ENCODE assay signal across 30 mouse cellular contexts in the genomic region with DNA sequence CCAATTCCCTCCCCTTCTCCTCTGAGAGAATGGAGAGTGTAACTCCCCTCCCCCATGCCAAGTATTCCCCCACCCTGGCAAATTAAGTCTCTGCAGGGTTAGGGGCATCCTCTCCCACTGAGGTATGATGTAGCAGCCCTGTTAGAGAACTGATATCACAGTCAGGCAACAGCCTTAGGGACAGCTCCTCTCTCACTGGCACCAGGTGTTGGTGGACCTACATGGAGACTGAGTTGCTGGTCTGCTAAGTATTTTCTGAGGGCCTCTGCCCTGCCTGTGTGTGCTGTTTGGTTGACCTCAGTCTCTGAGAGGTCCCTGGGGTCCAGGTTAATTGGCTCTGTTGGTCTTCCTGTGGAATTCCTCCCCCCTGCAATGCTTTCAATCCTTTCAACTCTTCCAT.
DNase-seq lines count a peak whose midpoint lies in the region; ATAC-seq and TF ChIP-seq lines count a peak whose summit lies in the region.
"Had no signal": no experiment of that assay in that cellular context is flagged by ENCODE, and none has a peak within 500 bp of the region (broad histone marks: within the 10 kb centered on the region; RNA-seq: fewer than 3 reads in every experiment).

No protein-coding gene starts in this region.

- H3K36me3 ChIP-seq in forebrain, embryonic 14.5 days (ENCODE audit: control insufficient read depth, insufficient read depth, low read length): no peaks in the 10 kb centered on the region
- no peaks in the 10 kb centered on the region for H3K36me3 ChIP-seq in forebrain, embryonic 15.5 days
- no peaks in the 10 kb centered on the region for H3K36me3 ChIP-seq in midbrain, embryonic 11.5 days (ENCODE audit: control insufficient read depth, insufficient read depth, low read length)
- H3K36me3 ChIP-seq in midbrain, postnatal 0 days (ENCODE audit: insufficient read depth, low read length): no peaks in the 10 kb centered on the region
- H3K36me3 ChIP-seq in embryonic facial prominence, embryonic 14.5 days (ENCODE audit: control insufficient read depth, insufficient read depth, low read length): no peaks in the 10 kb centered on the region
- no peaks in the 10 kb centered on the region for H3K36me3 ChIP-seq in midbrain, embryonic 14.5 days (ENCODE audit: control insufficient read depth, insufficient read depth, low read length)
- H3K36me3 ChIP-seq: heart, embryonic 12.5 days; hindbrain, embryonic 15.5 days; intestine, embryonic 15.5 days; limb, embryonic 13.5 days; lung, embryonic 15.5 days had no signal

- no peak overlapping the region for H3K27ac ChIP-seq in forebrain, embryonic 14.5 days (ENCODE audit: low read depth, low read length)
- no peak overlapping the region for H3K27ac ChIP-seq in forebrain, embryonic 15.5 days (replicated peaks)
- H3K27ac ChIP-seq in midbrain, embryonic 11.5 days (ENCODE audit: low read depth, low read length): no peak overlapping the region
- no peak overlapping the region for H3K27ac ChIP-seq in midbrain, postnatal 0 days (ENCODE audit: low read depth, low read length)
- no peak overlapping the region for H3K27ac ChIP-seq in embryonic facial prominence, embryonic 14.5 days (replicated peaks; ENCODE audit: low read depth, low read length)
- no peak overlapping the region for H3K27ac ChIP-seq in midbrain, embryonic 14.5 days (replicated peaks; ENCODE audit: low read depth, low read length)
- H3K27ac ChIP-seq: gastrocnemius, adult 2 months; heart, adult 2 months; hindbrain, embryonic 15.5 days; intestine, embryonic 15.5 days; kidney, postnatal 0 days; limb, embryonic 13.5 days; lung, embryonic 15.5 days; stomach, postnatal 0 days had no signal

- no peak for DNase-seq in forebrain, embryonic 14.5 days (ENCODE audit: low spot score)
- DNase-seq in midbrain, embryonic 11.5 days (ENCODE audit: low spot score, missing footprints): no peak
- no peak for DNase-seq in midbrain, postnatal 0 days (ENCODE audit: low spot score)
- DNase-seq in embryonic facial prominence, embryonic 14.5 days (ENCODE audit: low spot score): no peak
- DNase-seq in midbrain, embryonic 14.5 days: no peak
- no peak for DNase-seq in left cerebral cortex, postnatal 36 days (ENCODE audit: low spot score in 2 of 2)
- DNase-seq: adrenal gland, adult 2 months; adrenal gland, postnatal 36 days; B cell, adult 2 months; cerebellum, adult 18-20 months; cerebellum, postnatal 10 days; gastrocnemius, adult 2 months; gastrocnemius, postnatal 36 days; heart, adult 2 months; heart, postnatal 4 days; kidney, adult 2 months; layer of hippocampus, adult 9-11 months; right cerebral cortex, postnatal 4 days; thymus, adult 18-20 months; thymus, postnatal 25 days had no signal

- H3K4me1 ChIP-seq in forebrain, embryonic 14.5 days (ENCODE audit: control insufficient read depth, insufficient read depth, low read length): no peaks in the 10 kb centered on the region
- peaks cover 8% of the 10 kb centered on the region; the same call in 1 of the 2 replicates for H3K4me1 ChIP-seq in forebrain, embryonic 15.5 days
- no peaks in the 10 kb centered on the region for H3K4me1 ChIP-seq in midbrain, embryonic 11.5 days (ENCODE audit: control insufficient read depth, insufficient read depth, low read length)
- H3K4me1 ChIP-seq in midbrain, postnatal 0 days (ENCODE audit: insufficient read depth, low read length): no peaks in the 10 kb centered on the region
- H3K4me1 ChIP-seq in embryonic facial prominence, embryonic 14.5 days (ENCODE audit: control insufficient read depth, insufficient read depth, low read length): no peaks in the 10 kb centered on the region
- H3K4me1 ChIP-seq in midbrain, embryonic 14.5 days (ENCODE audit: control insufficient read depth, insufficient read depth, low read length): 0 out of 2 replicates have a peak, but pooled peaks cover 6% of the 10 kb centered on the region
- H3K4me1 ChIP-seq: heart, embryonic 12.5 days; hindbrain, embryonic 15.5 days; intestine, embryonic 15.5 days; lung, embryonic 15.5 days had no signal

- no peak overlapping the region for H3K4me2 ChIP-seq in forebrain, embryonic 14.5 days (ENCODE audit: low read length)
- no peak overlapping the region for H3K4me2 ChIP-seq in forebrain, embryonic 15.5 days (replicated peaks)
- no peak overlapping the region for H3K4me2 ChIP-seq in midbrain, embryonic 11.5 days
- H3K4me2 ChIP-seq in midbrain, postnatal 0 days (ENCODE audit: low read depth, low read length, poor library complexity, severe bottlenecking): no peak overlapping the region
- H3K4me2 ChIP-seq in embryonic facial prominence, embryonic 14.5 days (ENCODE audit: low read depth, low read length): no peak overlapping the region
- no peak overlapping the region for H3K4me2 ChIP-seq in midbrain, embryonic 14.5 days (ENCODE audit: low read length)
- H3K4me2 ChIP-seq: heart, embryonic 12.5 days; hindbrain, embryonic 15.5 days; intestine, embryonic 15.5 days; limb, embryonic 13.5 days; liver, embryonic 11.5 days; lung, embryonic 15.5 days had no signal

- intact Hi-C loops in left cerebral cortex, postnatal 36 days (cut with DNase I): no loop called here

- no peak overlapping the region for H3K9ac ChIP-seq in forebrain, embryonic 14.5 days (ENCODE audit: low read length)
- no peak overlapping the region for H3K9ac ChIP-seq in forebrain, embryonic 15.5 days (replicated peaks)
- H3K9ac ChIP-seq in midbrain, embryonic 11.5 days (ENCODE audit: low read length): no peak overlapping the region
- no peak overlapping the region for H3K9ac ChIP-seq in midbrain, postnatal 0 days (replicated peaks; ENCODE audit: low read length, poor library complexity, severe bottlenecking)
- no peak overlapping the region for H3K9ac ChIP-seq in embryonic facial prominence, embryonic 14.5 days (ENCODE audit: low read depth, low read length)
- no peak overlapping the region for H3K9ac ChIP-seq in midbrain, embryonic 14.5 days (replicated peaks; ENCODE audit: low read length)
- H3K9ac ChIP-seq: heart, embryonic 12.5 days; hindbrain, embryonic 15.5 days; intestine, embryonic 15.5 days; limb, embryonic 13.5 days; lung, embryonic 15.5 days had no signal

- no peaks in the 10 kb centered on the region for H3K9me3 ChIP-seq in forebrain, embryonic 14.5 days (replicated peaks; ENCODE audit: control insufficient read depth, low read length)
- H3K9me3 ChIP-seq in forebrain, embryonic 15.5 days: no peaks in the 10 kb centered on the region
- H3K9me3 ChIP-seq in midbrain, embryonic 11.5 days (ENCODE audit: control insufficient read depth, low read length): no peaks in the 10 kb centered on the region
- H3K9me3 ChIP-seq in midbrain, postnatal 0 days (ENCODE audit: low read length): no peaks in the 10 kb centered on the region
- H3K9me3 ChIP-seq in embryonic facial prominence, embryonic 14.5 days (ENCODE audit: control insufficient read depth, low read length): no peaks in the 10 kb centered on the region
- H3K9me3 ChIP-seq in midbrain, embryonic 14.5 days (ENCODE audit: control insufficient read depth, low read length): no peaks in the 10 kb centered on the region
- H3K9me3 ChIP-seq: heart, embryonic 12.5 days; hindbrain, embryonic 15.5 days; intestine, embryonic 15.5 days; limb, embryonic 13.5 days; lung, embryonic 15.5 days had no signal

- 0 out of 2 replicates have a peak, but pooled peaks have one; percentile 20 for ATAC-seq in forebrain, embryonic 14.5 days
- no peak for ATAC-seq in forebrain, embryonic 15.5 days (replicated peaks)
- peak; percentile 38; the same call in 1 of the 2 replicates for ATAC-seq in midbrain, embryonic 11.5 days (ENCODE audit: low FRiP score)
- no peak for ATAC-seq in midbrain, postnatal 0 days (ENCODE audit: low FRiP score)
- peak; percentile 57; the same call in 1 of the 2 replicates for ATAC-seq in embryonic facial prominence, embryonic 14.5 days (ENCODE audit: low read depth)
- peak; percentile 24; the same call in 1 of the 2 replicates for ATAC-seq in midbrain, embryonic 14.5 days (ENCODE audit: low FRiP score, low TSS enrichment)
- ATAC-seq: activated CD4-positive, CD25-positive, alpha-beta regulatory T cell, adult 4 months; intestine, embryonic 15.5 days had no signal

- H3K4me3 ChIP-seq in forebrain, embryonic 14.5 days (ENCODE audit: low read depth, low read length): no peak overlapping the region
- no peak overlapping the region for H3K4me3 ChIP-seq in forebrain, embryonic 15.5 days
- no peak overlapping the region for H3K4me3 ChIP-seq in midbrain, embryonic 11.5 days (ENCODE audit: low read depth, low read length)
- H3K4me3 ChIP-seq in midbrain, postnatal 0 days (ENCODE audit: low read depth, low read length): no peak overlapping the region
- H3K4me3 ChIP-seq in embryonic facial prominence, embryonic 14.5 days (ENCODE audit: low read depth, low read length): no peak overlapping the region
- no peak overlapping the region for H3K4me3 ChIP-seq in midbrain, embryonic 14.5 days (replicated peaks; ENCODE audit: low read depth, low read length)
- H3K4me3 ChIP-seq: gastrocnemius, adult 2 months; heart, adult 2 months; heart, embryonic 12.5 days; hindbrain, embryonic 15.5 days; intestine, embryonic 15.5 days; limb, embryonic 13.5 days; lung, embryonic 15.5 days had no signal

- no peak for TF ChIP-seq CTCF in midbrain, postnatal 0 days (IDR thresholded peaks at IDR 0.05)

- H3K27me3 ChIP-seq in forebrain, embryonic 14.5 days (replicated peaks; ENCODE audit: control insufficient read depth, insufficient read depth, low read length): no peaks in the 10 kb centered on the region
- no peaks in the 10 kb centered on the region for H3K27me3 ChIP-seq in forebrain, embryonic 15.5 days
- no peaks in the 10 kb centered on the region for H3K27me3 ChIP-seq in midbrain, embryonic 11.5 days (ENCODE audit: control insufficient read depth, insufficient read depth, low read length)
- no peaks in the 10 kb centered on the region for H3K27me3 ChIP-seq in midbrain, postnatal 0 days (ENCODE audit: insufficient read depth, low read length)
- H3K27me3 ChIP-seq in embryonic facial prominence, embryonic 14.5 days (replicated peaks; ENCODE audit: control insufficient read depth, insufficient read depth, low read length): no peaks in the 10 kb centered on the region
- no peaks in the 10 kb centered on the region for H3K27me3 ChIP-seq in midbrain, embryonic 14.5 days (ENCODE audit: control insufficient read depth, insufficient read depth, low read length)
- H3K27me3 ChIP-seq: heart, embryonic 12.5 days; hindbrain, embryonic 15.5 days; intestine, embryonic 15.5 days; limb, embryonic 13.5 days; lung, embryonic 15.5 days had no signal

Comparison
In these comparisons a context has a peak if more than half of its experiments do, and no peak if none do; other contexts are left out.
1. ATAC-seq: peak in forebrain, embryonic 14.5 days (single experiment), midbrain, embryonic 11.5 days (single experiment), embryonic facial prominence, embryonic 14.5 days (single experiment) and midbrain, embryonic 14.5 days (single experiment); none in forebrain, embryonic 15.5 days (single experiment) and midbrain, postnatal 0 days (single experiment).